Mouse (Mus musculus): Measurements from ENCODE around the gene Serpina1a. TPM values are rescaled to one million over a fixed set of nuclear protein-coding genes. Genes with fewer than 3 reads are reported as not detected.

Serpina1a gene
- polyA plus RNA-seq, 2 experiments: 500 to 503 TPM

Other genes with a start within 250 kb of the Serpina1a start
- gene Serpina10, start 232.1 kb downstream of the Serpina1a start, polyA plus RNA-seq (2012; rRNA removed): 11.5 and 23.7 TPM in 2 replicates
- gene Serpina10, start 232.1 kb downstream of the Serpina1a start, polyA plus RNA-seq (2014; fragmentation: Nextera tagmentation; extraction: Ambion mirVana): 29.3 and 30.0 TPM in 2 replicates
- gene Serpina6, start 206.3 kb downstream of the Serpina1a start, polyA plus RNA-seq (2012; rRNA removed): 793 and 825 TPM in 2 replicates
- gene Serpina6, start 206.3 kb downstream of the Serpina1a start, polyA plus RNA-seq (2014; fragmentation: Nextera tagmentation; extraction: Ambion mirVana): 1,383 and 1,635 TPM in 2 replicates
- gene Serpina16, start 187.4 kb downstream of the Serpina1a start, polyA plus RNA-seq (2012; rRNA removed): 0.03 and 0.04 TPM in 2 replicates
- gene Serpina16, start 187.4 kb downstream of the Serpina1a start, polyA plus RNA-seq (2014; fragmentation: Nextera tagmentation; extraction: Ambion mirVana): 0.06 and 0.11 TPM in 2 replicates
- not detected in 2 replicates for gene Serpina1f, start 168.0 kb downstream of the Serpina1a start, polyA plus RNA-seq (2012; rRNA removed)
- 0.18 TPM in 1 of 2 replicates, not detected in the other for gene Serpina1f, start 168.0 kb downstream of the Serpina1a start, polyA plus RNA-seq (2014; fragmentation: Nextera tagmentation; extraction: Ambion mirVana)
- 173 and 195 TPM in 2 replicates for gene Serpina1d, start 90.0 kb downstream of the Serpina1a start, polyA plus RNA-seq (2012; rRNA removed)
- gene Serpina1d, start 90.0 kb downstream of the Serpina1a start, polyA plus RNA-seq (2014; fragmentation: Nextera tagmentation; extraction: Ambion mirVana): 217 and 229 TPM in 2 replicates
- gene Serpina1b, start 33.2 kb downstream of the Serpina1a start, polyA plus RNA-seq (2012; rRNA removed): 741 and 971 TPM in 2 replicates
- 823 and 862 TPM in 2 replicates for gene Serpina1b, start 33.2 kb downstream of the Serpina1a start, polyA plus RNA-seq (2014; fragmentation: Nextera tagmentation; extraction: Ambion mirVana)
- gene Serpina1c, start 41.3 kb upstream of the Serpina1a start, polyA plus RNA-seq (2012; rRNA removed): 186 and 209 TPM in 2 replicates
- gene Serpina1c, start 41.3 kb upstream of the Serpina1a start, polyA plus RNA-seq (2014; fragmentation: Nextera tagmentation; extraction: Ambion mirVana): 205 and 208 TPM in 2 replicates
- gene Serpina1e, start 95.4 kb upstream of the Serpina1a start, polyA plus RNA-seq (2012; rRNA removed): 183 and 197 TPM in 2 replicates
- gene Serpina1e, start 95.4 kb upstream of the Serpina1a start, polyA plus RNA-seq (2014; fragmentation: Nextera tagmentation; extraction: Ambion mirVana): 180 and 197 TPM in 2 replicates
- 7.0 and 7.7 TPM in 2 replicates for gene Serpina11, start 126.4 kb upstream of the Serpina1a start, polyA plus RNA-seq (2012; rRNA removed)
- 7.2 and 11.4 TPM in 2 replicates for gene Serpina11, start 126.4 kb upstream of the Serpina1a start, polyA plus RNA-seq (2014; fragmentation: Nextera tagmentation; extraction: Ambion mirVana)
- not detected in 2 replicates for gene Serpina9, start 150.2 kb upstream of the Serpina1a start, polyA plus RNA-seq (2012; rRNA removed)
- not detected in 2 replicates for gene Serpina9, start 150.2 kb upstream of the Serpina1a start, polyA plus RNA-seq (2014; fragmentation: Nextera tagmentation; extraction: Ambion mirVana)
- 0.01 and 0.02 TPM in 2 replicates for gene Serpina12, start 180.9 kb upstream of the Serpina1a start, polyA plus RNA-seq (2012; rRNA removed)
- gene Serpina12, start 180.9 kb upstream of the Serpina1a start, polyA plus RNA-seq (2014; fragmentation: Nextera tagmentation; extraction: Ambion mirVana): not detected in 2 replicates
- 0.08 and 0.11 TPM in 2 replicates for gene Serpina5, start 237.6 kb upstream of the Serpina1a start, polyA plus RNA-seq (2012; rRNA removed)
- gene Serpina5, start 237.6 kb upstream of the Serpina1a start, polyA plus RNA-seq (2014; fragmentation: Nextera tagmentation; extraction: Ambion mirVana): 0.14 and 0.22 TPM in 2 replicates
- not detected in 2 replicates for gene Serpina3a, start 249.2 kb upstream of the Serpina1a start, polyA plus RNA-seq (2012; rRNA removed)
- gene Serpina3a, start 249.2 kb upstream of the Serpina1a start, polyA plus RNA-seq (2014; fragmentation: Nextera tagmentation; extraction: Ambion mirVana): not detected in 2 replicates

All from liver, embryonic 14.5 days (tissue).